Mouse (Mus musculus) heart, postnatal 4 days (tissue): ENCODE results near the gene Cyth3. TPM values are rescaled to one million over a fixed set of nuclear protein-coding genes. Genes with fewer than 3 reads are reported as not detected.

ENCODE experiments used
- DNase-seq: peaks from one replicate; pipeline ENCODE4 v3.0.0; 2021
- total RNA-seq, 2 experiments: library from RNA; stranded (reverse); gene quantifications; 2 replicates each; pipeline ENCODE4 v1.2.3; 2021

Gene Cyth3
- total RNA-seq, 2 experiments from 2014 or later: 95.3 to 102 TPM

GRCm38 (mm10) chr5:143635358-143635757 lies 13.1 kb downstream of the Cyth3 start:
- peak; percentile 16 for DNase-seq

DNA sequence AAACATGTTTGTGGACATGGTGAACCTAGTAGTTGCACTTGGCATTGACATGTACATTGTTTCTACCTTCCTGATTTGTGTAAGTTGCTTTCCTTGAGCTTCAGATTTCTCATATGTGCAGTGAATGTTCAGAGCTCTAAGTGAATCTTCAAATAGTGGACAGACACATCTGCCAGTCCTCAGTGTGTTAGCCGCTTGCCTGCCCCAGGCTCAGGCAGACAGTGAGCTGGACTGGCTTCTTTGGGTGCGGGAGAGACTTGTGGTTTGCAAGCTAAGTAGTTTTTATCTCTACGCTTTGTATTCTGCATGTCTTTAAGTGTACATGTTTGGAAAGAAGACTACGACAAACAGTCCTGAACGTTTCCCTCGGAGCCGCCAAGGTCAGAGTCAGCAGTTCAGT lies 13.9 kb downstream of the Cyth3 start:
- no peak for DNase-seq

- DNase-seq: peak; percentile 22
Observed at GRCm38 (mm10) chr5:143637832-143638420, 15.7 kb downstream of the Cyth3 start.

DNA sequence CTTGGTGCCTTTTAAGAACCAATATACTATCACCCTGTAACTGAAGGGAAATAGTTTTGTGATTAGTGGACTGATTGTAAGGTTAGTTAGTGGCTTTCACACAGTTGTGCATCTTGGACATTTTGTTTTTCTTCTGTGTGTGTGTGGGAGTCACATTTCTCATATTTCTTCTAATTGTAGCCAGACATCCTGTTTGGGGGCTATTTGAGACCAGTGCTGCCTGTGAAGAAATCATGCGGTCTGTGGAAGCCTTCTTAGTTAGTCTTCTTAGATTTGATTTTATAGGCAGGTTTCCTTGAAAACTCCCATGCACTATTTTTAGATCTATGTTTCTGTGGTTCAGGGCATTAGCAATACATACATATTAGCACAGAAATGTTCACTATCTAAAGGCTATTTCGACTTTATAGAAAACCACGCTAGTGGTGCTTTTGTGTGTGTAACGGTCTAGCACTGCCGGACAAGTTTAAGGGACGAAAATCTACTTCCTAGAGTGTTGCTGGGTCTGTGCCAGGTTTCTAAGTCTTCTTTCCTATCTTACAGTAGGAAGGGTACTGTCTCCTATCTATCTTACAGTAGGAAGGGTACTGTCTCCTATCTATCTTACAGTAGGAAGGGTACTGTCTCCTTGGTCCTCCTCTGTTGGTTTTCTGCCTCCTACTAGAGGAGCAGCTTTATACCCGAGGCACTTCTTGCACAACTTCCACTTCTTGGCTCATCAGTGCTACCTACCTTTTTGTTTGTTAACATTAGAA lies 16.4 kb downstream of the Cyth3 start:
- no peak for DNase-seq

- DNase-seq: no peak
Observed at GRCm38 (mm10) chr5:143639329-143639728, 17.1 kb downstream of the Cyth3 start.

- no peak for DNase-seq
Observed at GRCm38 (mm10) chr5:143639810-143640209, 17.6 kb downstream of the Cyth3 start.

- no peak for DNase-seq
Observed at GRCm38 (mm10) chr5:143641503-143641902, 19.3 kb downstream of the Cyth3 start.

DNA sequence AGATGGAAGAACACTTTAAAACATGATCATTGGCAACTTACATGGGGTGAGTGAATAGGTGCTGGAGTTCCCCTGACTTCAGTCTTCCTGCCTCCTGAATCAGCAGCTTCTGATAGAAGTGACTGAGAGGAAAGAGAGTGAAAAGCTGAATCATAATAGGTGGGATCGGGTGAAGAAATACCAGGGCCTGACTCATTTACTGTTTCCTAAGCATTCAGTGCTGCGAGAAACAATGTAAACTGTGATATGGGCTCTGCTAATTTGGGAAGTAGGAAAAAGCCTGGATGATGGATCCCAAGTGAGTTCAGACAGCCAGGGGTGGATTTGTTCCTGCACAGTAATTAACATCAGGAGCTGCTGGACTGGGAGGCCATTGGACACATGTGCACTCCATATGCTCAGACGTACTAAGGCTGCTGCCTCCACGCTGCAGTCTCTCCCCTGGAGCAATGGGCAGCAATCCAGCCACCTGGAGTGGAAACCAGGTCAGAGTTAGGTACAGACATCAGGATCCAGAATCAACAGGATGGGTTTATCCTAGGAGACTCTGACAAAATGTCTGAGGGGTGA lies 20.1 kb downstream of the Cyth3 start:
- peak; percentile 41 for DNase-seq

DNA sequence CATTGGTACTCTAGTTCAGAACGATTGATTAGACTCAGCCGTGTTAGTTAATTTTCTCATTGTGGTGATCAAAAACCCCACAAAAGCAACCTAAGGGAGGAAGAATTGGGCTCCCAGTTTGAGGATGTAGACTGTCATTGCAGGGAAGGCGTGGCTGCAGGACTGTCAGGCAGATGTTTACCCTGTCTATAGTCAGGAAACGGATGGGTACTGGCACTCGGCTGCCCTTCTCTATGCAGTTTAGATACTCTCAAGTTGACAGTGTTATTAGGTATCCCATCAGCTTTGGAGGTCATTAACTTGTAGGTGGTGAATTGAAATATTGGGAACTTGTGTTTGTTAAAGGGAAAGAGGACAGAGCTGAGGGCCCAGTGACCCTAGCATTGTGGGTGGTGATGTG lies 23.7 kb downstream of the Cyth3 start:
- DNase-seq: no peak

DNA sequence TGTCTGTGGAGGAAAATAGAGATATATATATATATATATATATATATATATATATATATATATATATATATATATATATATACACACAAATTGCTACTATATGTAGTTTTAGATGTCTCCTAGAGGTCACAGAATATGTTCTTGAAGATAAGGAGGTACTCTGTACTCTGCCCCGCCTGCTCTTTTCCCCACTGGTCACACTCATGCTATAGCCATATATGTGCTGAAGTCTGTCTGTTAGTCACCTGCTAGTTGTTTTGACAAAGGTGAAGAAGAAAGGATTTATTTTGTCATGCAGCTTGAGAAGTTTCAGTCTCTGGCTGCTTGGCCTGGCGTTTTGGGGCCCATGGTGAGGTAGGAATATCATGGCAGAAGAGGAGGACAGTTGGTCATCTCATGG lies 25.2 kb downstream of the Cyth3 start:
- no peak for DNase-seq

DNA sequence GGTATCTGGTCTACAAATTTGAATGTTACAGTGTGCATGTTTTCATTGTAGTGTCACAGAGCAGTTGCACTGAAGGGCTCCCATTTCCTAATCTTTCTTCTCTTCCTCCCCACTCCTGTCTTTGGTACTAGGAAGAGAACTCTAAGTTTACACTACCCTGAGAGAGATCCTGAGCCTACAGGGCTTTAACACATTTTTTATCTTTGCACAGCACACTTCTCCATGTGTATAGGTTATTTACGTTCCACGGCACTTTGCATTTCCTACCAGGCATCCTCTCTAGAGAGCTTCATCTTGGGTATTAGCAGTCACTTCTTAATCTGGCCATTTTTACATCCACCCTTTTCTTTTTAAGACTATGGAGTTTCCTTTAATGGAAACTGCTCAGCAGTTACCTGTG lies 25.8 kb downstream of the Cyth3 start:
- no peak for DNase-seq

- DNase-seq: no peak
Observed at GRCm38 (mm10) chr5:143649168-143649567, 26.9 kb downstream of the Cyth3 start.

DNA sequence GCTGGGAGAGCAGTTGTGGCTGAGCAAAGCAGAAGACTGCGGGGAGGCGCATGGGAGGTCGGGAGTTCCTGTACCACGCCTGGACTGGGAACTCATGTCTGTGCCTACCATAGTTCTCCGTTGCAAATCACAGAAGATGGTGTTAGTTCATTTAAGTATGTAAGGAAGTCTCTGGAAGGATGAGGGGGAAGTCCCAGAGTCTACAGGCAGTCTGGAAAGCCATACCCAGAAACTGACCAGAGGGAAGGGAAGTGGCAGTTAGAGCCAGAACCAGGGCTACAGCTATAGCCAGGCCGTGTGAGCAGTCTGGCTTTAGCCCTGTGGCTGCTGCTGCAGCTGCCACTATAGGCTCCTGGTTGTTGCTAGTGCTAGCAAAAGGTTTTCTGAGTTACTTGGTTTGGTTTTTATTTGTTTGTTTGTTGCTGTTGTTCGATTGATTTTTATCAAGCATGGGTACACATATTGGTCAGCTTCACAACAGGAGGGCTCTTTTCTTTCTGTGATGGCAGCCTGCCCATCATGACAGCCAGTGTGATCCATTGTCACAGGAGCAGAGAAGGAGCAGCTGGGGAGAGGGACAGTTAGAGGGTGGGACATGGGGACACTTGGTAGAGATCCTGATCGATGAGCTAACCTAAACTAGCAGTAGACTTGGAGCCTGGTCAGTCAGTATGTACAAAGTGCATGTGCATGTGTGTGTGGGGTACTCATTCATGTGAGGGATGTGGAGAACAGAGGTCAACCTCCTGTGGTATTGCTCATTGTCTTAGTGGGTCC lies 29.8 kb downstream of the Cyth3 start:
- DNase-seq: no peak

GRCm38 (mm10) chr5:143653497-143653896 lies 31.2 kb downstream of the Cyth3 start:
- no peak for DNase-seq

- DNase-seq: no peak
Observed at GRCm38 (mm10) chr5:143654670-143655510, 32.6 kb downstream of the Cyth3 start.

- no peak for DNase-seq
Observed at GRCm38 (mm10) chr5:143655511-143655943, 33.3 kb downstream of the Cyth3 start.

GRCm38 (mm10) chr5:143656708-143657245 lies 34.5 kb downstream of the Cyth3 start:
- DNase-seq: no peak

- no peak for DNase-seq
Observed at GRCm38 (mm10) chr5:143659021-143659523, 36.8 kb downstream of the Cyth3 start.

GRCm38 (mm10) chr5:143663074-143663687 lies 40.9 kb downstream of the Cyth3 start:
- no peak for DNase-seq

DNA sequence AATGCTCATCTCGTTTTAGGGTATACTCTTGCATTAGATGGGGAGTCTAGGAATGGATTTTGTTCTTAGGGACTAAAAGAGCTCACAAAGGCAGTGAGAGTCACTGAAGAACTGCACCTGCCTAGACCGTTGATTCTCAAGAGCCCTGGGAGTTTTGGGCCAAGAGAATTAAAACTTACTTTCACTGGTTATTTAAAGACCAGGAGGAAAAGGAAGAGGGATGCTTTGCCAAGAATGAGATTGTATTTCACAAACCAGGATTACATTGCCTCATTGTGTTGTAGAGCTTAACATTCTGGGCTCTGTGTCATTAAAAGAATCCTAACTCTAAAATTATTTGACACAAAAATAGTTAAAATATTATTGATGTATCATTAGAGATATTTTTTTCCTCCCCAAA lies 43.3 kb downstream of the Cyth3 start:
- no peak for DNase-seq

- DNase-seq: no peak
Observed at GRCm38 (mm10) chr5:143666015-143666414, 43.8 kb downstream of the Cyth3 start.
